Mouse (Mus musculus) limb, embryonic 13.5 days (tissue): ENCODE results near the gene Zfp575. TPM values are rescaled to one million over a fixed set of nuclear protein-coding genes. Genes with fewer than 3 reads are reported as not detected.

Experiments used
- ATAC-seq: fragments of 200-750 bp; cut with Nextera tagmentation; 2 replicates; pipeline ENCODE4 v1.8.0; 2017; ENCODE audit warnings: low read depth, moderate number of reproducible peaks, moderate TSS enrichment; ENCODE audit not compliant: low FRiP score
- H3K27ac ChIP-seq: fragments of 300-500 bp; sonication (generic); 2 replicates; pipeline ENCODE4 v1.5.1; 2015; ENCODE audit warnings: inconsistent platforms, mild to moderate bottlenecking, moderate library complexity
- H3K27me3 ChIP-seq: fragments of 300-500 bp; sonication (generic); 2 replicates; pipeline ENCODE4 v1.6.1; 2015; ENCODE audit warnings: mild to moderate bottlenecking, inconsistent platforms
- H3K36me3 ChIP-seq: fragments of 300-500 bp; sonication (generic); 2 replicates; pipeline ENCODE4 v1.6.1; 2015; ENCODE audit warnings: inconsistent platforms, mild to moderate bottlenecking, moderate library complexity
- H3K4me1 ChIP-seq: fragments of 300-500 bp; sonication (generic); 2 replicates; pipeline ENCODE4 v1.6.1; 2015; ENCODE audit warnings: inconsistent platforms
- H3K4me2 ChIP-seq: fragments of 300-500 bp; sonication (generic); replicated peaks from 2 replicates; pipeline ENCODE4 v1.6.1; 2015; ENCODE audit warnings: inconsistent platforms, mild to moderate bottlenecking, moderate library complexity
- H3K4me3 ChIP-seq: fragments of 300-500 bp; sonication (generic); 2 replicates; pipeline ENCODE4 v1.5.1; 2015; ENCODE audit warnings: moderate library complexity, mild to moderate bottlenecking, inconsistent platforms
- H3K9ac ChIP-seq: fragments of 300-500 bp; sonication (generic); 2 replicates; pipeline ENCODE4 v1.6.1; 2015; ENCODE audit warnings: mild to moderate bottlenecking, inconsistent platforms
- H3K9me3 ChIP-seq: fragments of 300-500 bp; sonication (generic); 2 replicates; pipeline ENCODE4 v1.6.1; 2016; ENCODE audit warnings: inconsistent platforms
- WGBS: fragments of 180-500 bp; shearing (Covaris S2); methylation state at CpG from one replicate; pipeline ENCODE4 v1.1.7; 2015; 5-methylcytosine and 5-hydroxymethylcytosine counted together
- polyA plus RNA-seq: library from polyadenylated mRNA; unstranded; fragments of >200 nt; fragmentation: Nextera tagmentation; extraction: Ambion mirVana; gene quantifications from 2 replicates; pipeline ENCODE4 v1.2.1, GENCODE M21; 2015

Zfp575 gene
- polyA plus RNA-seq, 1 experiment from 2014 or later = 5.9 TPM

GRCm38 (mm10) chr7:24551985-24552759, 35.3 kb downstream of the Zfp575 start:
- H3K27me3 ChIP-seq = no peaks in the 10 kb centered on the region
- no peak overlapping the region for H3K27ac ChIP-seq
- H3K4me3 ChIP-seq = no peak overlapping the region
- H3K4me2 ChIP-seq = no peak overlapping the region
- peaks cover 82% of the 10 kb centered on the region for H3K36me3 ChIP-seq
- 92% methylated on average over 12 of the region's 12 CpGs for WGBS
- H3K9me3 ChIP-seq = no peaks in the 10 kb centered on the region
- no peak for ATAC-seq
- no peak overlapping the region for H3K9ac ChIP-seq
- peaks cover 11% of the 10 kb centered on the region for H3K4me1 ChIP-seq

GRCm38 (mm10) chr7:24547534-24548036, 39.9 kb downstream of the Zfp575 start:
- 24% methylated on average over 13 of the region's 13 CpGs for WGBS
- peak overlapping the region; percentile 77 for H3K4me3 ChIP-seq
- ATAC-seq = no peak
- H3K36me3 ChIP-seq = peaks cover 45% of the 10 kb centered on the region
- H3K27ac ChIP-seq = peak overlapping the region; percentile 79
- no peaks in the 10 kb centered on the region for H3K27me3 ChIP-seq
- peaks cover 18% of the 10 kb centered on the region for H3K4me1 ChIP-seq
- H3K4me2 ChIP-seq = peak overlapping the region; percentile 83
- no peaks in the 10 kb centered on the region for H3K9me3 ChIP-seq
- H3K9ac ChIP-seq = peak overlapping the region; percentile 84

GRCm38 (mm10) chr7:24546634-24547389, 40.6 kb downstream of the Zfp575 start:
- peak overlapping the region; percentile 79 for H3K27ac ChIP-seq
- peak; percentile 99 for ATAC-seq
- peak overlapping the region; percentile 77 for H3K4me3 ChIP-seq
- H3K9me3 ChIP-seq = no peaks in the 10 kb centered on the region
- peak overlapping the region; percentile 83 for H3K4me2 ChIP-seq
- peaks cover 37% of the 10 kb centered on the region for H3K36me3 ChIP-seq
- H3K9ac ChIP-seq = peak overlapping the region; percentile 84
- no peaks in the 10 kb centered on the region for H3K27me3 ChIP-seq
- under 1% methylated on average over 57 of the region's 57 CpGs for WGBS
- peaks cover 18% of the 10 kb centered on the region for H3K4me1 ChIP-seq

GRCm38 (mm10) chr7:24546068-24546614, 41.3 kb downstream of the Zfp575 start, which contains the start of the genes Pinlyp and Xrcc1:
TSS of gene Pinlyp (minus strand) at chr7:24546118.
TSS of gene Xrcc1 (plus strand) at chr7:24546289.
- 29% methylated on average over 13 of the region's 13 CpGs for WGBS
- ATAC-seq = no peak
- no peaks in the 10 kb centered on the region for H3K9me3 ChIP-seq
- peak within 1 kb of the TSS; percentile 79 for H3K27ac ChIP-seq
- H3K4me1 ChIP-seq = peaks cover 20% of the 10 kb centered on the region
- H3K36me3 ChIP-seq = peaks cover 31% of the 10 kb centered on the region
- peak within 1 kb of the TSS; percentile 84 for H3K9ac ChIP-seq
- peak within 1 kb of the TSS; percentile 83 for H3K4me2 ChIP-seq
- no peaks in the 10 kb centered on the region for H3K27me3 ChIP-seq
- H3K4me3 ChIP-seq = peak within 1 kb of the TSS; percentile 77

GRCm38 (mm10) chr7:24544506-24544905, 42.9 kb downstream of the Zfp575 start:
- Histone ChIP-seq H3K36me3 (peaks cover 15% of the 10 kb centered on the region), H3K9ac (no peak overlapping the region), H3K9me3 (no peaks in the 10 kb centered on the region), H3K4me1 (peaks cover 20% of the 10 kb centered on the region), H3K27me3 (no peaks in the 10 kb centered on the region), H3K4me3 (no peak overlapping the region), H3K4me2 (no peak overlapping the region), H3K27ac (no peak overlapping the region)
- ATAC-seq = no peak
- 77% methylated on average over 2 of the region's 2 CpGs for WGBS

- WGBS = 94% methylated on average over 4 of the region's 4 CpGs
- no peak for ATAC-seq
- H3K36me3 ChIP-seq = peaks cover 24% of the 10 kb centered on the region
Measured at GRCm38 (mm10) chr7:24539686-24540085, 47.8 kb downstream of the Zfp575 start.

GRCm38 (mm10) chr7:24538701-24539100, 48.7 kb downstream of the Zfp575 start:
- no peak overlapping the region for H3K9ac ChIP-seq
- WGBS = 81% methylated on average over 5 of the region's 5 CpGs

More at GRCm38 (mm10) chr7:24539686-24540085, 47.8 kb downstream of the Zfp575 start:
- Histone ChIP-seq H3K9ac (no peak overlapping the region), H3K4me2 (no peak overlapping the region), H3K27me3 (no peaks in the 10 kb centered on the region), H3K4me1 (0 out of 2 replicates have a peak, but pooled peaks cover 5% of the 10 kb centered on the region), H3K9me3 (0 out of 2 replicates have a peak, but pooled peaks cover 3% of the 10 kb centered on the region), H3K4me3 (no peak overlapping the region), H3K27ac (no peak overlapping the region)

GRCm38 (mm10) chr7:24538154-24538553, 49.3 kb downstream of the Zfp575 start:
- WGBS = 39% methylated on average over 5 of the region's 5 CpGs
- H3K36me3 ChIP-seq = peaks cover 39% of the 10 kb centered on the region

More at GRCm38 (mm10) chr7:24538701-24539100, 48.7 kb downstream of the Zfp575 start:
- ATAC-seq = no peak
- H3K36me3 ChIP-seq = peaks cover 34% of the 10 kb centered on the region
- peaks cover 7% of the 10 kb centered on the region for H3K27me3 ChIP-seq
- peaks cover 14% of the 10 kb centered on the region for H3K4me1 ChIP-seq
- no peak overlapping the region for H3K27ac ChIP-seq
- no peak overlapping the region for H3K4me2 ChIP-seq
- 0 out of 2 replicates have a peak, but pooled peaks cover 3% of the 10 kb centered on the region for H3K9me3 ChIP-seq
- no peak overlapping the region for H3K4me3 ChIP-seq

GRCm38 (mm10) chr7:24537591-24537990, 49.9 kb downstream of the Zfp575 start:
- 74% methylated on average over 5 of the region's 5 CpGs for WGBS

More at GRCm38 (mm10) chr7:24538154-24538553, 49.3 kb downstream of the Zfp575 start:
- peaks cover 20% of the 10 kb centered on the region for H3K4me1 ChIP-seq
- H3K27ac ChIP-seq = no peak overlapping the region
- H3K4me3 ChIP-seq = no peak overlapping the region
- peaks cover 13% of the 10 kb centered on the region for H3K27me3 ChIP-seq
- H3K4me2 ChIP-seq = no peak overlapping the region
- ATAC-seq = no peak
- 0 out of 2 replicates have a peak, but pooled peaks cover 3% of the 10 kb centered on the region for H3K9me3 ChIP-seq
- H3K9ac ChIP-seq = no peak overlapping the region

GRCm38 (mm10) chr7:24537081-24537480, 50.4 kb downstream of the Zfp575 start:
- Histone ChIP-seq H3K4me2 (no peak overlapping the region), H3K27ac (no peak overlapping the region), H3K36me3 (peaks cover 42% of the 10 kb centered on the region), H3K9ac (no peak overlapping the region), H3K27me3 (peaks cover 15% of the 10 kb centered on the region), H3K9me3 (0 out of 2 replicates have a peak, but pooled peaks cover 3% of the 10 kb centered on the region), H3K4me1 (peaks cover 26% of the 10 kb centered on the region), H3K4me3 (no peak overlapping the region)
- no peak for ATAC-seq
- WGBS = 75% methylated on average over 4 of the region's 4 CpGs

More at GRCm38 (mm10) chr7:24537591-24537990, 49.9 kb downstream of the Zfp575 start:
- Histone ChIP-seq H3K4me3 (no peak overlapping the region), H3K36me3 (peaks cover 42% of the 10 kb centered on the region), H3K27me3 (peaks cover 15% of the 10 kb centered on the region), H3K9me3 (0 out of 2 replicates have a peak, but pooled peaks cover 3% of the 10 kb centered on the region), H3K4me2 (no peak overlapping the region), H3K4me1 (peaks cover 21% of the 10 kb centered on the region), H3K9ac (no peak overlapping the region), H3K27ac (no peak overlapping the region)
- no peak for ATAC-seq

GRCm38 (mm10) chr7:24534301-24534700, 53.1 kb downstream of the Zfp575 start:
- H3K9ac ChIP-seq = peak overlapping the region; percentile 43
- H3K27me3 ChIP-seq = peaks cover 15% of the 10 kb centered on the region
- 29% methylated on average over 19 of the region's 19 CpGs for WGBS
- H3K27ac ChIP-seq = no peak overlapping the region
- peak overlapping the region; percentile 31; the same call in 1 of the 2 replicates for H3K4me2 ChIP-seq
- ATAC-seq = no peak
- H3K4me3 ChIP-seq = peak overlapping the region; percentile 14; the same call in 1 of the 2 replicates
- H3K9me3 ChIP-seq = 0 out of 2 replicates have a peak, but pooled peaks cover 3% of the 10 kb centered on the region
- H3K36me3 ChIP-seq = peaks cover 42% of the 10 kb centered on the region
- peaks cover 37% of the 10 kb centered on the region for H3K4me1 ChIP-seq
